Mouse (Mus musculus): ENCODE measurements around the gene Fcgrt.
A peak's percentile ranks its signal among the peaks of the same experiment; 100 is the strongest.
"Not testable (repeated sequence)": the region's sequence is repeated elsewhere in the genome, so short reads cannot be mapped to it uniquely, and the experiment has no call there.

Gene Fcgrt

DNA sequence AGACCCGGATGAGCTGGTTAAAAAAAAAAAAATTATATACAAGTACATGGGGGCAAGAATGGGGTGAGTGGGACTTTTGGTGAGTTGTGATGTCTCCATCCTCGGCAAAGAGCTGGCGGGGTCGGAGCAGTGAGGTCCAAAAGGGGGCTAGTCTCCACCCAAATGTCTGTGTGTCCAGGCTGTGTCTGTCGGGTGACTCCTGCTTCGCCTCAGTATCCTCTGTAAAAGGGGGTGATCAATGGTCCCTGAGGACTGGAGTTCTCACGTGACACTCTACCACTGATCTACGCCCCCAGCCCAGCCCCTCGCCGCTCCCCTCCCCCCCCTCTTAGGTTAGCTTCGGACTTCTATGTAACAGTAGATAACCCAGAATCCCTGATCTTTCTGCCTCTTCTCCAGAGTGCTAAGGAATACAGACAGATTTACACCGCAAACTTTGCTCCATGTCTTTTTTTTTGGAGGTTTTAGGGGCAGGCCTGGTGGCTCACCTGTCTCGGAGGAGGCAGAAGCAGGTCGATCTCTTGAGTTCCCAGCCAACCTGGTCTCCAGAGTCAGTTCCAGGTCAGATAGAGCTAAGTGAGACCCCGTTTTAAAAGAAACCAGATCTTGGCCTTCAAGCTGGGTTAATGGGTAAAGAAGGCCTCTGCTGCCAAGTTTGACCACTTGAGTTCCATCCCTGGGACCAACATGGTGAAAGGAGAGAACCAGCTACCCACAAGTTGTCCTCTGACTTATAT is 26.3 kb upstream of the Fcgrt start:
- peak; percentile 67 for DNase-seq (ENCODE audit: low read depth, low spot score)

DNA sequence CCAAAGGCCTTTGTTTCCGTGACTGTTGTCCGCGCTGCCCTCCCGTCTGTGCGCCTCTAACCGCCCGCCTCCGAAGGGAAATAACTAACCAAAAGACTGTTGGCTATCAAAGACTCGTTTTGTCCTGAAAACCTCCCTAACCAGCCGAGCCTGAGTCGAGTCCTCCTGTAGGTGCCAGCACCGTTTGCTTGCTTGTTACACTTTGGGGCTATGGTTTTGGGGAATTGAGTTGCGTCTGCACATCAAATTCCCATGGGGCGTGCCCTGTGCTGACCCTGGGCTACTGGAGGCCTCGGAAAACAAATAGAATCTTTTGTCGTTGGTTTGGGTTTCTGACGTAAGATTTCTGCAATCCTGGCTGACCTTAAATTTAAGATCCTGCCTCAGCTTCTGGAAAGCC is 25.7 kb upstream of the Fcgrt start:
- DNase-seq (ENCODE audit: low read depth, low spot score): no peak

DNA sequence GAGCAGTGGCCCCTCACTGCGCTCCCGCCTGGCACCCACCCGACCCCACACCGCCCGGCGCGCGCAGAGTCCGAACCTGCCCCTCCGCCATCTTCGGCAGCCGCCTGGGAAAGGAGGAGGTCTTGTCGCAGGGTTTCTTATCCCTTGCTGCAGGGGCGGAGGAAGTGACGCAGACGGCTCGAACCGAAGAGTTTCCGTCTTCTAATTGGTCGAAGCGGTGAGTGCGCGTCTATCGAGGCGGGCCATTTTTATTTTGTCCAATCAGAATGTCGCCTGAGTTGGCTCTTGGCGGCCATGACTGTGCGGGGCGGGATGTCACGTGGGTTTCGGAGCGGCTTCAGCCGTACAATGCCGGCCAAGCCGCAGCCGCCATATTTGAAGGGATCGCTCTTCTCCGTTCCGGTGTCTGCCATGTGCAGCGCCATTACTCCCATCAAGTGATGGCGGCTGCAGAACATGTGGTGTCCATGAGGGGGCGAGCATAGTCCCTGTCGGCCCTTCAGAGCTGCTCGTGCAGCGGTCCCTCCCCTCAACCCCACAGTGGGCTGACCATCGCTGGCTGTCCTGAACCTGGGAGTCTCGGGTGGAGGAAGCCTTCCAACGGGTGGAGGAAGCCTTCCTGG is 25.1 kb upstream of the Fcgrt start, which contains the start of gene Rpl13a:
Gene Rpl13a, minus strand, starts transcription at position 138 of the 623 bp plus-strand sequence.
- DNase-seq (ENCODE audit: low read depth, low spot score): peak; percentile 99

DNA sequence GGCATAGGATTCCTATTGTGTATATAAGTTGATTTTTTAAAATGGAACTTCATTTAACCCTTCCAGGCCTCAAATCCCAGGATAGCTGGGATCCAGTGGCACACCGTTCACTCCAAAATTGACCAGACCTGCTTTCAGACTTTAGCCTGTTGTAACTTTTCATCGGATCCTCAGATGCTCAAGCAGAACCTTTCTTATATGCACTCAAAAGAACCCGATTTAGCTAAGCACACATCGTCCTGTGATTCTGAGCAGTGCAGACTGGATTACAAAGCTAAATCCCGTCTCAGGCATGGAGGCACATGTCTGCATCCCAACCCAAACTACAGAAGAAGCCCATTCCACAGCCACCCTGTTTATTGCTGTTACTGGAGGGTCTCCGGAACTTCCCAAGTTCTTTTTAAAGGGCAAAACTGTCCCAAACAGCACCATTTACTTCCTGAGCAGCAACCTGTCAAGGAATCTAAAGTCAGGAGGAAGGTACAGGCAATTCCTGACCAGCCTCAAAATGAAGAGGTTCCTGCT is 24.1 kb upstream of the Fcgrt start:
- DNase-seq (ENCODE audit: low read depth, low spot score): no peak

DNA sequence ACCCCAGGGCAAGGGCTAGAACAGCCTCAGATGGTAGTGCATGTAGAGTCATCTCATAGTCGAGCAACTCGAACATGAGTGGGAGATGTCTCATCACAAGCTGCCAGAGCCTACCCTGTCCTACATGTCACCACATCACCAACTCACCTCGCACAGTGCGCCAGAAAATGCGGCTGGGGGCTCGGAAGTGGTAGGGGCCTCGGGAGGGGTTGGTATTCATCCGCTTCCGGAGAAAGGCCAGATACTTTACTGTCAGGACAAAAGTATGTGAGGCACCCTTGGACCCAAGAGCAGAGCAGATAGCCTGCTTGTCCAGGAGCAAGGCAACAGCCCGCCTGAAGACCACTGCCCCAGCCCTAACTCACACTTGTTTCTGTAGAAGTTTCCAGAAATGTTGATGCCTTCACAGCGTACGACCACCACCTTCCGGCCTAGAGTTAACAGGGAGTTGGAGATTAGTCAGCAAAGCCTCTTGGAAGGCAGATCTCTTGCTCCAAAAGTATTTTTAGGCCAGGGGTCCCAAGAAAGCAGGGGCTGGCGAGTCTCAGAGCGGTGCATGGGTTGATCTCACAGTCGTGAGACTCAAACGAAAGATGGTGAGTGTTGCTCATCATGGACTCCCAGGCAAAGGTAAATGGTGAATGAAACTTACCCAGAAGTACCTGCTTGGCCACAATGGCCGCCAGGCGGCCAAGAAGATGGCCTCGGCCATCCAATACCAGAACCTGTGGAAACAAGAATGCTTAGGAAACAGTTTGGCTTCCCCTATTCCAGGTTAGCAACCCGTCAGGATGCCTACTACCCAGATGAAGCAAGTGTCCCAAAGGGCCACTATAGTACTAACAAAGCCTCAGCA is 23.4 kb upstream of the Fcgrt start:
- no peak for DNase-seq (ENCODE audit: low read depth, low spot score)

- DNase-seq (ENCODE audit: low read depth, low spot score): no peak
Measured at GRCm38 (mm10) chr7:45126147-45126843, 22.6 kb upstream of the Fcgrt start.

GRCm38 (mm10) chr7:45125649-45126048 is 22.0 kb upstream of the Fcgrt start:
- DNase-seq (ENCODE audit: low read depth, low spot score): not testable (repeated sequence)

- peak; percentile 83 for DNase-seq (ENCODE audit: low read depth, low spot score)
Measured at GRCm38 (mm10) chr7:45125144-45125600, 21.5 kb upstream of the Fcgrt start.

- peak; percentile 100 for DNase-seq (ENCODE audit: low read depth, low spot score)
Measured at GRCm38 (mm10) chr7:45124224-45125143, 20.8 kb upstream of the Fcgrt start, which contains the start of gene Rps11. Rps11 (minus strand) TSS chr7:45124439.

DNA sequence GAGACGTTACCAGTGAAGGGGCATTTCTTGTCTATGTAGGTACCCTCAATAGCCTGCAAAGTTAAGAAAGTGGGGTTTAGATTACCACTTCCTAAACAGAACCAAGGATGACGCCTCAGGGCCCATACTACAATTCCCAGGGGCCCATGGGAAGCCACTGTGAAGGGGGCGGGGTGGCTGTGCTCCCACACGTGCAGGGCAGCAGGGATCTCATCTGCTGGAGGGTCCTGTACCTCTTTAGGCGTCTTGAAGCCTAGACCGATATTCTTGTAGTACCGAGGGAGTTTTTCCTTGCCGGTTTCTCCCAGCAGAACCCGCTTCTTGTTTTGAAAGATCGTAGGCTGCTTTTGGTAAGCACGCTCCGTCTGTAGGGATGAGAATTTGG is 19.5 kb upstream of the Fcgrt start:
- DNase-seq (ENCODE audit: low read depth, low spot score): peak; percentile 58

GRCm38 (mm10) chr7:45122561-45123185 is 19.0 kb upstream of the Fcgrt start:
- no peak for DNase-seq (ENCODE audit: low read depth, low spot score)

- DNase-seq (ENCODE audit: low read depth, low spot score): no peak
Measured at GRCm38 (mm10) chr7:45121966-45122365, 18.3 kb upstream of the Fcgrt start.

GRCm38 (mm10) chr7:45121404-45121803 is 17.8 kb upstream of the Fcgrt start:
- DNase-seq (ENCODE audit: low read depth, low spot score): peak; percentile 77

GRCm38 (mm10) chr7:45119780-45120709 is 16.4 kb upstream of the Fcgrt start:
- no peak for DNase-seq (ENCODE audit: low read depth, low spot score)

DNA sequence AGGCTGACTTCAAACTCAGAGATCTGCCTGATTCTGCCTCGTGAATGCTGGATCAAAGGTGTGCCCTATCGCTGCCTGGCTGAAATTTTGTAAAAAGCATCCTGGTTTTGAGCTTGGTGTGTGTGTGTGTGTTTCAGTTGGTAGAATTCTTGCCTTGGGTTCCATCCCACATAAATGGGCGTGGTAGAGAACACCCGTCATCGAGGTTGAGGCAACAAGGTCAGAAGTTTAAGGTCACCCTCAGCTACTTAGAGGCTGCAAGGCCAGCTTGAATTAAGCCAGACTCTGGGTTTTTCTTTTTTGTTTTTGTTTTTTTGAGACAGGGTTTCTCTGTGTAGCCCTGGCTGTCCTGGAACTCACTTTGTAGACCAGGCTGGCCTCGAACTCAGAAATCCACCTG is 14.7 kb upstream of the Fcgrt start:
- DNase-seq (ENCODE audit: low read depth, low spot score): peak; percentile 62

- DNase-seq (ENCODE audit: low read depth, low spot score): no peak
Measured at GRCm38 (mm10) chr7:45117566-45117965, 13.9 kb upstream of the Fcgrt start.

GRCm38 (mm10) chr7:45113476-45113875 is 9.8 kb upstream of the Fcgrt start:
- DNase-seq (ENCODE audit: low read depth, low spot score): no peak

GRCm38 (mm10) chr7:45112529-45112928 is 8.9 kb upstream of the Fcgrt start:
- DNase-seq (ENCODE audit: low read depth, low spot score): no peak

DNA sequence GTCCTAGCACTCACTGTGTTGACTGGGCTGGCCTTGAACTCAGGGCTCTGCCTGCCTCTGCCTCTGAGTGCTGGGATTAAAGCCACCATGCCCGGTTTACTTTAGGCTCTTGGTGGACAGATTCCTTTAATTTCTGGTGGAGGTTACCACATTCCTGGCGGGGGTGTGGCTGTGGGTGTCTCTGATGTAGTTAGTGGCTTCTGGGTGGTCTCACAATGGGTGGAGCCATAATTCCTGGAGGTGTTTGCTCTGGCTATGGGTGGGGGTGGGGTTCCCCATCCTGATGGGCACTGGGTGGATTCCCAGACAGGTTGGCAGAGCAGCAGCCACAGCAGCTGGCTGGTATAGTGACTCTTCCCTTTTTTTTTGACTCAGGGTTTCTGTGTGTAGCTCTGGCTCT is 8.3 kb upstream of the Fcgrt start:
- peak; percentile 90 for DNase-seq (ENCODE audit: low read depth, low spot score)
